ENCODE assay signal across 8 mouse cellular contexts in the genomic region with DNA sequence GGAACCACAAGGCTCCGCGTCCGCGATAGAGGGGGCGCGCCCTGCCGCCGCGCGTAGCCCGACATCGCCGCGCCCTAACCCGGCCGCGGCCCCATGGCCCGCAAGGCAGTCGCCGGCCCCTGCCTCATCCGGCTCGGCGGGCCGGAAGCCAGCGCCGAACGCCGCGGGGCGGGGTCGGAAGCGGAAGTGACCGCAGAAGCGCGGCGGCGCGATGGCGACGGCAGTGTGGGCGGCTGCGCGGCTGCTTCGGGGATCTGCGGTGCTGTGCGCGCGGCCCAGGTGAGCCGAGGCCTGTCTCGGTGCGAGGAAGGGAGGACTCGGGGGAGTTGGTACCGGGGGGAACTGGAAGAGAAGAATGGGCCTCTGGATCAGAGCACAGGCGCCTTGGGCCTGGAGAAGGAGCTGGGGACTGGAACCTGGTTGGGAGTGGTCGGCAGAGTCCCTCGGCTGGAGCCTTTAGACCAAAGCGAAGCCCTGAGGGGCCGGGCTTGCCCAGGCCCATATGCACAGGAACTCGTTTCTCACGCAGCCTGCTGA. TPM values are rescaled to one million over a fixed set of nuclear protein-coding genes. Genes with fewer than 3 reads are reported as not detected.
DNase-seq lines count a peak whose midpoint lies in the region.

Entr1 (minus strand) TSS at position 163 of the 537 bp plus-strand sequence.
Pmpca (plus strand) TSS at position 186 of the 537 bp plus-strand sequence.

- peak within 1 kb of the TSS; percentile 98 for H3K4me3 ChIP-seq in hindbrain, embryonic 10.5 days

- 1% methylated on average over 60 of the region's 60 CpGs for WGBS in hindbrain, embryonic 10.5 days

- H3K27ac ChIP-seq in hindbrain, embryonic 10.5 days, result peak within 1 kb of the TSS; percentile 93

- DNase-seq in NIH3T3 (ENCODE audit: low read depth), result peak; percentile 90
- peak; percentile 73 for DNase-seq in cerebellum, adult 9-10 months
- DNase-seq in frontal cortex, adult 2 months (ENCODE audit: extremely low spot score in 1 of 2, low spot score in 1 of 2), result peak; percentile 55 to 82
- peak; percentile 84 for DNase-seq in hindbrain, embryonic 10.5 days (ENCODE audit: low spot score)
- peak; percentile 77 to 86 for DNase-seq in layer of hippocampus, postnatal 14 days (ENCODE audit: low spot score in 2 of 2)
- peak; percentile 87 for DNase-seq in lung, postnatal 14 days
- peak; percentile 61 for DNase-seq in retina, adult 2 months (ENCODE audit: low read depth, low spot score)
- peak; percentile 88 for DNase-seq in thymus, postnatal 25 days

- no peaks in the 10 kb centered on the region for H3K9me3 ChIP-seq in hindbrain, embryonic 10.5 days

- H3K4me1 ChIP-seq in hindbrain, embryonic 10.5 days (replicated peaks), result peaks cover 28% of the 10 kb centered on the region

- H3K27me3 ChIP-seq in hindbrain, embryonic 10.5 days (ENCODE audit: insufficient read depth, poor library complexity, severe bottlenecking), result no peaks in the 10 kb centered on the region

- H3K36me3 ChIP-seq in hindbrain, embryonic 10.5 days, result peaks cover 76% of the 10 kb centered on the region

RNA-seq across cellular contexts. Expression of gene Entr1, which starts in this region (rescaled TPM):
- 291 and 306 TPM in 2 replicates for polyA plus RNA-seq in frontal cortex, adult 2 months (2012; rRNA removed)
- 136 and 141 TPM in 2 replicates for polyA plus RNA-seq in hindbrain, embryonic 10.5 days (2016; fragmentation: Nextera tagmentation; extraction: Ambion mirVana)
- 100 to 1,000 TPM; 154 to 168 TPM for total RNA-seq in layer of hippocampus, postnatal 14 days (2021)

RNA-seq across cellular contexts. Expression of gene Pmpca, which starts in this region (rescaled TPM):
- 104 and 106 TPM in 2 replicates for polyA plus RNA-seq in frontal cortex, adult 2 months (2012; rRNA removed)
- 132 and 139 TPM in 2 replicates for polyA plus RNA-seq in hindbrain, embryonic 10.5 days (2016; fragmentation: Nextera tagmentation; extraction: Ambion mirVana)
- 100 to 1,000 TPM; 108 to 113 TPM for total RNA-seq in layer of hippocampus, postnatal 14 days (2021)

Comparison
In these comparisons a context has a peak if more than half of its experiments do, and no peak if none do; other contexts are left out.
1. Peak in every context shown above with its lines: DNase-seq, H3K4me3 ChIP-seq and H3K27ac ChIP-seq.